Mouse (Mus musculus) embryonic fibroblast, embryonic 13.5 days (primary cell): Measurements from ENCODE around the gene Gm20388.

Source experiments
- CTCF ChIP-seq: IDR thresholded peaks from 2 replicates; pipeline ENCODE4 v1.5.1; 2011; ENCODE audit warnings: mild to moderate bottlenecking, control low read depth, low read length, moderate library complexity, borderline replicate concordance; ENCODE audit not compliant: insufficient read depth
- POLR2A ChIP-seq: IDR thresholded peaks from 2 replicates; pipeline ENCODE4 v1.6.1; 2011; ENCODE audit warnings: low read depth, mild to moderate bottlenecking, control low read depth, low read length, moderate library complexity

GRCm38 (mm10) chr8:120737166-120737565, 826.5 kb downstream of the Gm20388 start:
- no peak for TF ChIP-seq POLR2A
- TF ChIP-seq CTCF: no peak
